Mouse (Mus musculus) induced T-regulatory cell, adult 2 months (primary cell): Measurements from ENCODE around the gene Tnfrsf13c.

Experiments
- DNase-seq: peaks from one replicate; pipeline ENCODE4 v3.0.0-alpha.2; 2012; ENCODE audit warnings: low read depth

Gene Tnfrsf13c

DNA sequence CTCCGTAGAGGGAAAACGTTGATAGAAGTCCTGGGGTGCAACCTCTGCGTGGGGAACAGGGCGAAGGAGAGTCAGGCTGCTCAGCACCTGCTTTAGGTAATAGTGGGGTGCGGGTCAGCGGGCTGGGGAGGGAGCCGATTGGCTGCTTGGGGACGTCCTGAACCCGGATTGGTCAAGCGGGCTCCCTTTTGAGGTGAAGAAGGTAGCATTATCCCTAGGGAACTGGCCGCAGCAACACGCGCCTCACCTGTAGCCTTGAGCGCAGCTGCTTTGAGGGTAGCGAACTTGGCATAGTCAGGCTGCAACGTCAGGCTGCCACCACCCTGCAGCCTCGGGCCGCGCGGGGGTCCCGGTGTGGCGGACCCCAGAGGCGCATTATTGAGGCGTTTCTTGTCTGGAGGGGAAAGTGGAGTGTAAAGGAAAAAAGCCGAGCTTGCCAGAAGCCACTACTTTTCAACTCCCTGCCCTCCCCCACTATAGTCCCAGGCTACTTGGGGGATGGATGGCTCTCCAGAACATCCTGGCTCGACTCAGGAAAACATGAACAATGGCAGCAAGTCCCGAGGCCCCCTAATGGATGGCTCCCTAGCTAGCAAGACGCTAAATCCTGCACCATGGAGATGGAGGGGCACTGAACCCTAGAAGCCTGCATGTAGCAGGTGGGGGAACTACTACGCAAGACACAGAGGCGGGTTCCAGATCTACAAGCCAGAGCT lies 16.5 kb downstream of the Tnfrsf13c start:
- DNase-seq = no peak

DNA sequence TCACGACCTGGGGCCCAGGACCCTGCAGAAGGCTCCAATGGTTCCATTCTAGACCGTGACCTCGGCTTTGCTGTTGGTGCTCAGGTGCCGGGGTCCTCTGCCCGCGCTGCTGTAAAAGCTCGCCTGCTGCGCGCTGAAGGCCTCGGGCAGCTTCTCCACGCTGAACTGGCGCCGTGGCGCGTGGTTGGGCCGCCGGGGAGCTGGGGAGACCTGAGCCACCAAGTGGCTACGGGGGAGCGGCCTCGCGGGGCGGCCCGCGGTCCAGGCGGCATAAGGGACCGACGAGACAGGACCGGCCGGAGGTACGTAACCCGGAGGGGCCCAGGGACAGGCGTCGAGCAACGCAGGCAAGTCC lies 17.1 kb downstream of the Tnfrsf13c start:
- no peak for DNase-seq

DNA sequence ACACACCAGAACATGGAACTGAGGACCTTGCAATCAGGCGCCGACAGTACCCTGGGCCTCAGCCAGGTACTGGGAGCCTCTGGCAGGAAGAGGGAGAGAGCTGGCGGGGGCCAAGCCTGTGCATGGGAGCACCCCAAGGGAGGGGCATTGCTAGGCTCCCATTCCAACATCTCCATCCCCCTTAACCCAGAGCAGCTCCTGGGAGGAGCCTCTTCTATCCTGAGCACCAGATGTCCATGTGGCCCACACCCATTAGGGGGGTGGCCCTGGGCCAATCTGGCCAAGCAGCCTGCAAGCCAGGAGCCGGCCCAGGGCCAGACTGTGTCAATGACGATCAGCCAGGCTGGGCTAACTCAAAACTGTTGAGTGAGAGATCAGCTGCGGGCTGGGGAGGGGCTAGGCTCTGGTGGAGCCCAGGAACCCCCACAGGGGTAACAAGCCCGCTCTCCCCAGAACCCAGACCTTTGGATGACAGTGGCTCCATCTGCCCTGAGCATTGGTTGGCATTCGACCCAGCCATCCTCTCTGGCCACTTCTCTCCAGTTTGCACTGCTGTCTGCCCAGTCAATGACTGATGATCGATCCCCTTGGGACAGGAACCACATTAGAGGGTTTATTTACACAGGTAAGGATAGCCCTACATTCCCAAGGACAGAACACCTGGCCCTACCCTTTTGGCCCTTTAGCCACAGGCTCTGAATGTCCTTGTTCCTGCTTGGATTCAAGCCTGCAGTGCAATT lies 17.6 kb downstream of the Tnfrsf13c start:
- no peak for DNase-seq

DNA sequence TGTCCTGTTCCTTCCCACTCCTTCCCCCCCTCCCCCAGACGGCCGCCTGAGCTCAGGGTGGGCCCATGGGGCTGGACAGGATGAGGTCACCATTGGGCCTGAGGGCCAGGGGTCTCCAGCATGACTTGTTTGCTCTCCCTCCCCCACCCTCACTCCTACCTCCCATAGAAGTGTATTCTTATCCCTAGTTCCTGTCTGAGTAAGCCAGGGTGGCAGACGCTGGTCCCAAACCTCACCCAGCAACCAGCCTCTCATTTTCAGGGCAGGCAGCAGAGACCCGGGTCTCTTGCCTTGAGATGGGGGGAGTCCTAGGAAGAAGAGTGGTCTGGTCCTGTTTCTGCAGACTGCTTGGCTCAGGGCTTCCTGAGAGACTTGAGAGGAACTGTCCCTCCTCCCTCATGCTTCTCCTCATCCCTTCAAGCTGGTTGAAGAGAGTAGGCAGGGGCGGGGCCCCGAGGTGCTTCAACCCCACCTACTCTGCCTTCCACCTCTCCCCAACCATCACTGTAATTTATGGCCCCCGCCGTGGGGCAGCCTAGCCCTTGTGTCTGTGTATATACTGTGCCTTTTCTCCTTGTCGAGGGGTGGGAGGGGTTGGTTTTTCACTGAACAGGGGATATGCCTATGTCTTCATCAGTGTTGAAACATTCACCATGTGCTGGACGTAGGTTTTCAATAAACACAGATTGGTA lies 19.3 kb downstream of the Tnfrsf13c start:
- no peak for DNase-seq

DNA sequence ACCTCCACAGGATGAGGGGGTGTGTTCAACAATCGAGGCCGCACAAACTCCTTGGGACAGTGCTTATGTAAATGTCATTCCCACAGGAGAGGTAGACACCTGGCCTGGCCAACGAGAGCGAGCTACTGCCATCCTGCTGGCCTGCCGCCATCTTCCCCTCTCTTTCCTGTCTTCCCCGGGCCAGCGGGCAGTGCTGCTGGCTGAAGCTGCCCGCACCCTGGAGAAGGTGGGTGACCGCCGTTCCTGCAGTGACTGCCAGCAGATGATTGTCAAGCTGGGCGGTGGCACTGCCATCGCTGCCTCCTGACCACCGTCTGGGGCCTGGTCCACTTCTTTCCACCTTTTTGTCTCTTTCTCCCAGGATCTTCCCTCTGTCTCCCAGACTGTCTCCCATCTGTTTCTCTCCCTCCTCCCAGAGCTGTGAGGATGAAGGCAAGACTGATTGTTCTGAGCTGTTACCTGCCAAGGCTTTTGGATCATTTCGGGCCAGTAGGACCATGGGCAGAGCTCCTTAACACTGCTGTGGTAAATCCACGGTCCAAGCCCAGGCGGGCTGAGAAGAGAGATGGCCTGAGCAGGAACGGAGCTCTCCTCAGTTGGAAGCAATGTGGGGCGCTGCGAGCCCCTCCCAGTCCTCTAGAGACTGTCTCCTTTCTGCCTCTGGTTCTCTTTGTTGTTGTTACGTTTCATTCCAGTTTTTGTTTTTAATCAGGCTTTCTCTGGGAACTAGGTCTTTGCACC lies 20.4 kb downstream of the Tnfrsf13c start:
- DNase-seq = no peak

DNA sequence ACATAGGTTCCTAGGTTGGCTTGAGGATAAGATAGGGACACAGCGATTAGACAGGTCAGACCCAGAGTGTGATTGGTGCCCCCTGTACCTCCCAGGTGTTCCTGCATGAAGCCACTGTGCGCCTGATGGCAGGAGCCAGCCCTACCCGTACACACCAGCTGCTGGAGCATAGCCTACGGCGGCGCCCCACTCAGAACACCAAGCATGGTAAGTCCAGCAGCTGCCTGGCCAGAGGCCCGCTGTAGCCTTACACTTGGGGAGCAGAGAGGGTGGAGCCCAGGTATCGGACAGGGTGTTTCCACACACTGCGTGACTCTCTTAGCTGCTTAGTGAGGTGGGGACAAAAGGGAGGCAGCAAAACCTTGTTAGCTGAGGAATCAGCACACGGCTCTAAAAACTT lies 21.1 kb downstream of the Tnfrsf13c start:
- DNase-seq = no peak

DNA sequence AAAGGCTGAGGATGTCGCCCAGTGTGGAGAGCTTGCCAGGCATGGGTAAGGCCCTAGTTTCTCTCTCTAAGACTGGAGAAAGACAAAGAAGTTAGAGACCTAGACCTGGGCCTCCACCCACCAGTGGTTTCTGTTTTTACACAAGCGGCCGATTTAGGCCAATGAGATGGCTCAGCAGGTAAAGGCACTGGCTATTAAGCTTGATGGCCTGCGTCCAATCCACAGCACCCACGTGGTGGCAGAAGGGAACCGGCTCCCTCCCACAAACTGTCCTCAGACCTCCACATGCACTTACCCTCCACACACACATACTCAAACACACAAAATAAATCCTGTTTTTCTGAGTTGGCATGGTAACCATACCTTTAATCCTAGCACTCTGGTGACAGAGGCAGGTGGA lies 22.1 kb downstream of the Tnfrsf13c start:
- no peak for DNase-seq

DNA sequence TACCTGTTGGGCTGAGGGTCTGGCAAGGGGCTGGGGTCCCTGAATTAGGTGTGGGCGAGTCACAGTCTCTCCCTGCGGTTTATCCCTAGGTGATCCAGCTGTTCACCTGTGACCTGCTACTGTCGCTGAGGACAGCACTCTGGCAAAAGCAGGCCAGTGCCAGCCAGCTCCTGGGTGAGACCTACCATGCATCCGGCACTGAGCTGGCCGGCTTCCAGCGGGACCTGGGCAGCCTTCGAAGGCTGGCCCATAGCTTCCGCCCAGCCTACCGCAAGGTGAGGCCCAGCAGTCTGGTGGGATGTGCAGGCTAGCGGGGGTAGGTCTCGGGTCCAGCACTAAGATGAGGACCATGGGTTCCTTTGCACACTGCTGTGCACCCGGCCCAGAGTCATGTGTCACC lies 24.6 kb downstream of the Tnfrsf13c start:
- no peak for DNase-seq

DNA sequence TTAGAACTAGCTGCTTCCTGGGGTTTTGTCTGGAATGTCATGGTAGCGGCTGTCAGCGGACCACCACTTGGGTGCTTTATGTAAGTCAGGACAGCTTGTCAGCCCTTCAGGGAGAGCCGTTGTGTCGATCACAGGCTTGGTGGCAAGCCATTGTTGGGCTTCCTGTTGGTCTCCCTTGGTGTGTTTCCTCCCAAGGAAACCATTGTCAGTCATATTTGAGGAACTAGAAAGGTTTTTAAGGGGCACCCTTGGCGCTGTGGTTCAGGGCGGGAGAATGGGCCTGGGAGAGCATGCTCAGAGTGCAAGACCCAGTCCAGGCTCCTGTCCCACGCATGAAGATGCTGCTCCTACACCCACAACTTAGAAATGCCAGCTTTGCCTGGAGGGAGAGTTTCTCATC lies 25.8 kb downstream of the Tnfrsf13c start:
- no peak for DNase-seq

DNA sequence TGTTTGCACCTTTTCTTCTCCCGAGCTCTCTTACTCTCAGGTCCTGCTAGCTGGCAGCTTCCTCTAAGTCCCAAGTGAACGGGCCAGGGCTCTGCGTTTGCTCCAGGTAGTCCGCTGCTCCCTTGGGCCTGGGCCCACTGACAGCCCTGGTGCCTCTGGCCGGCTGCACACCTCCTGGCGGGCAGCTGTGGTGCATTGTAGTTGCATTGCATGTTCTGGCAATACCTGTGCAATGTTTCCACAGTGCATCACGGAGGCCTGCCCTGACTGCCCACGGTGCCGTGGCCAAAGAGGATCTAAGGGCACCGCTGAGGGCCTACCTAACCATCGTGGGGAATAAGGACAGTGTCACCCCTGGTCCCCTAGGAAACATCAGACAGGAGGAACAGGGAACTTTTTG lies 26.2 kb downstream of the Tnfrsf13c start:
- DNase-seq = no peak

DNA sequence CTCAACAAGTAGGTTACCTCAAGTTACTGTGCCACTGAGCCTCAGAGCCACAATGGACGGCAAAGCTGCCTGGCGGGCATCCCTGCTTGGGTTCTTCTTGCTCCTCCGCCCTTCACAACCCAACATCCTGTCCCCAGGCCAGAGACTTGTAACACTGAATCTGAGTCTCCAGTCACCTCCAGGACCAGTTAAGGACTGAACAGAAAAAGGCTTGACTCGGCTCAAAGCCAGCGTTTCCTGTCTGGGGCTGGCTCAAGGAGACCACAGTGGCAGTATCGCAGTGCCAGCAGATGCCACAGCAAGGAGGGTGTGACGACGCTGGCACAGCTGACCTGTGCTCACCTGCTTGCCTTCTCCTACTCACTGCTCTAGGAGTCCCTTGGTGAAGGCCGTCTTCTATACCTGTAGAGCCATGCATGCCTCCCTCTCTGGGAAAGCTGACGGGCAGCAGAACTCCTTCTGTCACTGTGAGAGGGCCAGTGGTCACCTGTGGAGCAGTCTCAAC lies 26.9 kb downstream of the Tnfrsf13c start:
- no peak for DNase-seq

DNA sequence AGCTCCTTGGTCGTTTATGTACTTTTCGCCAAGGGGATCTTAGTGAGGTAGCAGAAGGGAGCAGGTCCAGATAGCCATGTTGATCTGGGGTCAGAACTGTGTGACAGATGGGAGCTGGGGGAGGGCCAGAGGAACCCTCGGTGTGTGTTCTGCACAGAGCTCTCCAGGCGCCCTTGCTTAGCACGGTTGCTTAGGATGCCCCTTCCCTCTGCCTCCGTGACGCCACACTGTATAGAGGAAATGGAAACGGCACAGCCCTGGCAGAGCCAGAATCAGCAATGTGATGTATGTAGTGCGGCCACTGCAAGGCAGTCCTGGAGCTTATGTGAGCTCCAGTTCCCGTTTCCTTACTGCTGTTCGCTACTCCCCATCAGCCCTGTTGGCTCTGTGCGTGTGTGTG lies 27.9 kb downstream of the Tnfrsf13c start:
- no peak for DNase-seq

DNA sequence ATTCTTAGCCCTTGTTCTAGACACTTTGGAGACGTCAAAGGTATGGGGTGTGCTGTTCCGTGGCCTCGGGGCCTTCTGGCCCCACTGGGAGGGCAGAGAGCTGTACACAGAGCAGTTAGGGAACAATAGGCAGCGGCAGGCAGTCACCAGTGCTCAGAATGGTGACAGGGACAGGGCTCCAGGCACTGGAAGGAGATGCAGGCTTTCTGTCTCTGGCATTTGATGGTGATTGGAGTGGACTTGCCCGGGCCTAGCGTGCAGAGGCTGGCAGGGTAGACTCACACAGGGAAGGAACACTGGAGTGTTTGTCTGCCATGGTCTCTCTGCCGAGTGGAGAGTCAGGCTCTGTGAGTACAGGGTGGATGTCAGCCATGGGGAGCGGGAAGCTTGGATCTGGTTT lies 31.6 kb downstream of the Tnfrsf13c start:
- no peak for DNase-seq

DNA sequence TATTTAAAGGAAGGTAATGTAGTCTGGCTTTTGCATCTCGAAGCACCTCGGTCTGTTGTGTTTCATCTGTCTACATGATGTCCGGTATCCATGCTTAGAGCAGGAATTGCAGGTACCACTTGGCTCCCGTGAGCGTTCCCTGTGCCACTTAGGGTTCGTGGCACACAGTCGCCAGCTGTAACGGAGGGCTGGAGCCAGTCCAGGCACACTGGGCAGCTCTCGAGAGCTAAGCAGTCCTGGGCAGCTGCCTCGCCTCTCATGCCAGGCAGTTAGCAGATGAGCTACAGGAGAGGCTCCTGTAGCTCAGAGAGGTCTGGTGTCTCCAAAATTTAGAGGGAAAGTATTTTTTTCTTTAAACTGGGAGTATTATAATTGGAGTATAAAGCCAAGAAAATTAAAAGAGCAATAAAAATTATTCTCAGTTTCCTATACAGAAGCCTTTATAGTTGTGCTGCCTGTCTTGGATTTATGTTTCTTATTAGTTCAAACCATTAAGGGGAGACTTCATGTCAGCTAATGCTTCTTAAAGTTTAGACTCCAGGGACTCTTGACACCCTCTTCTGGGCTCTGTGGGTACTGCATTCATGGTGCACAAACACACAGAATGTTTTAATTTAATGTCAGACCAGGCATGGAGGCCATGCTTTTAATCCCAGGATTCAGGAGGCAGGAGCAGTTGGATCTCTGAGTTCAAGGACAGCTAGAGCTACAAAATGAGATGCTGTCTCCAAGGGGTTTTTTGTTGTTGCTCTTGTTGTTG lies 35.5 kb downstream of the Tnfrsf13c start:
- DNase-seq = peak; percentile 85

DNA sequence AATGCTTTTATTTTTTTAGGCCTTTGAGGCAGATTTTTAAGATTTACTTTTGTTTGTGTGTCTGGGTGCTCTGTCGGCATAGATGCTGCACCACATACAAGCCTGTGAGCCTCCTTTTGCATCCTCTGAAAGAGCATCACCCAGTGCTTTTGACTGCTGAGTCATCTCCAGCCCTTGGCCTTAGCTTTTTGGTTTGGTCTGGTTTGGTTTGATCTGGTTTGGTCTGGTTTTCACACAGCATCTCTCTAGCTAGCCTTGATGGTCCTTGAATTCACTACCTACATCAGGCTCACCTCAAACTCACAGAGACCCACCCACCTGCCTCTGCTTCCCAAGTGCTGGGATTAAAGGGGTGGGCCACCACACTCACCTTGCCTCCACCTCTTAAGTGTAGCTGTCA lies 36.2 kb downstream of the Tnfrsf13c start:
- DNase-seq = peak; percentile 70

DNA sequence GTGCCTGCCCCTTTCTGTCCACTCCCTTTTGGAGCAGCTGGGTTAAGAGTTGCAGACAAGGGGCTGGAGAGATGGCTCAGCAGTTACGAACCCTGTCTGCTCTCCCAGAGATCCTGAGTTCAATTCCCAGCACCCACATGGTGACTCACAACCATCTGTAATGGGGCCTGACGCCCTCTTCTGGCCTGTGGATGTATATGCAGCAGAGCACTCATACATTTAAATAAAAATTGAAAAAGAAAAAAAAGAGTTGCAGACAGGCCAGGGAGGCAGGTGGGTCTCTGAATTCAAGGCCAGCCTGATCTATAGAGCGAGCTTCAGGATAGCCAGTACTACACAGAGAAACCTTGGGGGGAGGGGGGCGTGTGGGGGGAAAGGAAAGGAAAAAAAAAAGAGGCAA lies 36.8 kb downstream of the Tnfrsf13c start:
- DNase-seq = no peak

DNA sequence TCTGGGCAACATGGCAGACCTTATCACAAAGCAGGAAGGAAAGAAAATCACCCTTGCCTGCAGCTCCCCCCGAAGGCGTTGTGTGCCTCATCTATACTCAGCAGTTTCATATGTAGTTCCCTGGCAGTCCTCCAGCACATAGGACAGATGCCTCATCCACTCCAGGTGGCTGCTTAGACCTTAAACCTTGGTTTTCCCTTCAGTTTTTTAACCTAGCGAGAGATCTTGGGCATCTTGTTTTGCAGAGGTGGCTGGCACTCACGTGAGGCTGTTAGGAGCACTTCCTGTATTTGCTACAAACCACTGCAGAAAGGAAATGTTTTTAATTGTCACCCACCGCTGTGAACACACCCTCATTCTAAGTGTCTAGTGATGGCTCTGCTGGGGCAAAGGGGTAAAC lies 37.2 kb downstream of the Tnfrsf13c start:
- peak; percentile 83 for DNase-seq

DNA sequence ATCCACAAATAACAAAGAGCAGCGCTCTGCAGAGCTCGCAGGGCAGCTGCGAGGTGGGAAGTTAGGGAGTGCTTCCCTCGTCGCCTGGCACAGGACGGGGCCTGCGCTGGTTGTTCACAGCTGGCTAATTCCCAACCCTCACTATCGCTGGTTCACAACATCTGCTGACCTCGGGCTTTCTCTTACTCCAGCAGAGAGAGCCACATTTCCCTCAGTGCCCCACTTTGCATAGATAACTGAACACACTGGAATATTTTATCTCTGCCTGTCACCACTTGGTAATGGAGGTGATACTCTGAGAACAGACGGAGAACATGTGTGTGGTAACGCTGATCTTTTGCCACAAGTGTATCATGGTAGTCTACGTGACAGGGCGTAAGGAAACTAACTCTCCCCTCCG lies 38.0 kb downstream of the Tnfrsf13c start:
- no peak for DNase-seq

DNA sequence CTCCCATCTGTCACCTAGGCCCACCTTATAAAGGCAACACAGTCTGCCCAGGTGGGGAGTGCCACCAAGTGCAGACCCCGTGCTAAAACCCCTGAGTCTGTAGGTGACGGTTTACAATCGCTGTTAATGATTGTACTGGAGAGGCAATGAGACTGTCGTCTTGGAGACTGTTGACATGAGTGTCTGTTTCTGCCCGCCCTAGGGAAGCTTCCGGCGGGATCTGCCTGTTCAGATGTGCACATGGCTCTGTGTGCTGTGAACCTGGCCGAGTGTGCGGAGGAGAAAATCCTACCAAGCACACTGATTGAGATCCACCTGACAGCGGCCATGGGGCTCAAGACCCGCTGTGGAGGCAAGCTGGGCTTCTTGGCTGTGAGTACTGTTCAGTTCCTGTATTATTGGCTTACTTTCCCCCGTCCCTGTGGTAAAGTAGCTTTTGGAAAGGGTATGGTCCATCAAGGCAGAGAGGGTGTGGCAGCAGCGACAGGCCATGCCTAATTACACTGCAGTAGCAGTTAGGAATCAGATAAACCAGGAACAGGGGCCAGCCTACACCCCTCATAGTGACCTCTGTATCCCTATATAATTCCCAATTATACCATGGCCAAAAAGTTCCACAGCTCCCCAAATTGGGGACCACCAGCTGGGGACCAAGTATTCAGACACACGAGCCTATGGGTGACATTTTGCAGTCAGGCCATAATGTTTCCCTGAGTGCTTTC lies 38.9 kb downstream of the Tnfrsf13c start:
- DNase-seq = no peak

DNA sequence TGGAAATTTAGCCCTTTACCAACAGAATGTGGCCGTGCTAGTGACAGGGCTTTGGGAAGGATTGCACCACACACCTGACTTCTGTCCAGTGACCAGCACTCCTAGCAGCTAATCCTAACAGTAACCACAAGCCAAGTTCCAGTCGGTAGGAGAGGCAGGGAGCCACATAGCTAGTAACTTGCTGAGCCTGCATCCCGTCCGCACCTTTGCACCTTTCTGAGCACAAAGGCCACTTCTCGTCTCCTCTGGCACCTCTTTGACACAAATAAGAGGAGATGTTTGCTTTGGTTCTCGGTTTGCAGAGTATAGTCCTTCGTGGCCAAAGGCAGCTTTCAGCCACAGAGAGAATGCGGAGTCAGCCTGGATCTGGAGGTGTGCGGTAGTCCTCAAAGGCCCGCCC lies 39.5 kb downstream of the Tnfrsf13c start:
- no peak for DNase-seq

DNA sequence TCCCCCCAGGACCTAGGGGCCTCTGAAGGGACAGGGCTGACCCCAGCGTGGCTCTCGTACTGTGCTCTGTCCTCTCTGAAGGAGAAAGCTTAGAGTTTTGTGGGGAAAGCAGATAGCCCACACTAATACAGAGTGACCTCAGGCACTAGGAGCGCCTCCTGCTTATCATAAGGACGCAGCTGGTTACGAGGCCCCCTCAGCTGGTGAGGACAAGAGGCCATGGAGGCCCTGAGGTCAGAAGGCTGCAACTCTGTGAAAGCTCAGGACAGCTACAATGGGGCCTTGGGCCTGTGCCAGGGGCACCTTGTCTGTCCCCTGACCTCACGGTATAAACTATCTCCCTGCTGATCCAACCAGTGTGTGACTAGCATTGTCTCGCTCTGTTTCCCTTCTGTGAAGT lies 40.0 kb downstream of the Tnfrsf13c start:
- DNase-seq = no peak
